Mouse (Mus musculus) embryonic stem cell, embryonic (primary cell): ENCODE results near the gene Cep89.

Experiments
- CTCF ChIA-PET, 4 experiments: fragments of 300-600 bp in 2 of 4; fragments of 350-600 bp in 2 of 4; sonication (Branson Sonifier 250); formaldehyde crosslinking; loops; one replicate each; lab custom pipeline; 2022; ENCODE audit warnings: inconsistent platforms in 2 of 4; lab: Charles Lee
- POLR2A ChIA-PET, 4 experiments: fragments of 300-600 bp in 2 of 4; fragments of 350-600 bp in 2 of 4; sonication (Branson Sonifier 250); formaldehyde crosslinking; loops; one replicate each; lab custom pipeline; 2022; ENCODE audit warnings: antibody characterized with exemption in 4 of 4, inconsistent platforms in 1 of 4; lab: Charles Lee

Cep89 gene

DNA sequence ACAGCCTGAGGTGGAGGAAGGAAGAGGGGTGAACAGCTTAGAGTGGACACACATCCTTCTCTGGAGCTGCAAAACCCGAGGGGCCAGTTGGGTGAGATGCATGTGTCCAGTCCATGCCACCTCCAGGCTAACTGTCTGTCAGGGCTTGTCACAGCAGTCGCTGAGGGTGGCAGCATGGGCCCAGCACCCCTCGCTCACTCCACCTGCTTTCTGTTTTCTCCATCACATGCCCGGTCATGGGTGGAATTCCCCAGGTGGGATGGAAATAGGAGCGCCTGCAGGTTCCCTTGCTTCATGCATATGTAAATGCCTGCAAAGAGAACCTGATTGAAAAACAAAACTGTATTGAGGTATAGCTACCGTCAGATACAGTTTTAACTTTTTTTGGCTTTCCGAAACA lies 22.6 kb upstream of the Cep89 start:
- CTCF ChIA-PET = interaction anchor here in 3 of 4 experiments (0.5 to 2.3 kb wide), 5 partner anchors 9 to 208 kb away, joined by 3 to 16 read pairs (median 8); no protein-coding TSS in a partner anchor
- POLR2A ChIA-PET = interaction anchor here in 3 of 4 experiments (0.7 to 3.8 kb wide), 31 partner anchors 8 to 662 kb away, joined by 3 to 62 read pairs (median 8); partner anchors contain the start of genes Rhpn2 (in 3 of the 3), Cep89 (in 2 of the 3), Faap24 (in 2 of the 3) and Gpatch1 (in 2 of the 3)

DNA sequence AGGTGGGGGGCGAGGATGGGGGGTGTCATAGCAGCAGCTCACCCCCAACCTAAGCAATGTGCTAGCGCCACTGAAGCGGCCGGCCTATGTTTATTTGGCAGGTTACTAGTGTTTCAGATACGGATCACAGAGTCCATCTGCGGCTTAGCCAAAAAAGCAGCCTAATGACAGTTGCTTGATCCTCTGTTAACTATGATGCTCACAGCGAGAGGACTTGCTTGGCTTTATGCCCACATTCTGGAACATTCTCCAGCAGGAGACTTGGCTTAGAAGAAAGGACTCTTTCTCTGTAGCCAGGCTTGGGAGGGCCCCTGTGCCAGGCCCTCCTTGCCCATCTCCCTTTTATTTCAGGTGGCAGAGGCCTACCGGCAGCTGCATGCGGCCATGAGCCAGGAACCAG lies 20.2 kb upstream of the Cep89 start:
- CTCF ChIA-PET = interaction anchor here in 3 of 4 experiments (0.6 to 1.1 kb wide), 3 partner anchors 8 to 111 kb away, joined by 3 to 4 read pairs (median 3); partner anchors contain the start of gene Rhpn2 (in 1 of the 3)
- POLR2A ChIA-PET = interaction anchor here in 2 of 4 experiments (0.6 to 1.3 kb wide), 8 partner anchors 14 to 209 kb away, joined by 3 to 5 read pairs (median 3); partner anchors contain the start of genes Rhpn2 (in 2 of the 2) and Rgs9bp (in 1 of the 2)

- ChIA-PET POLR2A (interaction anchor here in 3 of 4 experiments (0.7 to 10.1 kb wide), 14 partner anchors 9 to 48 kb away, joined by 3 to 65 read pairs (median 6); partner anchors contain the start of genes Cep89 (in 2 of the 3), Faap24 (in 2 of the 3) and Rhpn2 (in 2 of the 3)), CTCF (interaction anchor here in 1 of 4 experiments (0.6 to 1.4 kb wide), 3 partner anchors 14 to 174 kb away, joined by 3 to 5 read pairs (median 3); no protein-coding TSS in a partner anchor)
Observed at GRCm38 (mm10) chr7:35379492-35380119, 17.2 kb upstream of the Cep89 start.

DNA sequence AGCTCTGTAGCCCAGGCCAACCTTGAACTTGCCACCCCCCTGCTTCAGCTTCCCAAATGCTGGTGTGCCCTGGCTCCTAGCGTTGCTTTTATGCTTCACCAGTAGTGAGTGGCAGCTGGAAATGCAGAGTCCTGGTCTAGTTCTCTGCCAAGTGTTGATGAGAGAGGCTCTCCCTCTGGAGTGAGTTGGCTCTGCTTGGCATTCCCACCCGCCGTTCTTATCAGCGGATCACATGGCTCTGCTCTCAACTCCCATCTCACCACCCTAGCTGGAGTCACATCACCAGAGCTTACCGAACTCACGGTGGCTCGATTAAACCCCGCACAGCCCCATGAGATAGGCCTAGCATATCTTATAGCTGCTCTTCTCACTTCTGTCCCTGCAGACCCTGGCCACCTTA lies 16.5 kb upstream of the Cep89 start:
- ChIA-PET CTCF (interaction anchor here in 1 of 4 experiments (0.6 to 1.4 kb wide), 3 partner anchors 13 to 174 kb away, joined by 3 to 5 read pairs (median 3); no protein-coding TSS in a partner anchor), POLR2A (interaction anchor here in 2 of 4 experiments (0.8 to 10.1 kb wide), 13 partner anchors 8 to 49 kb away, joined by 3 to 65 read pairs (median 7); partner anchors contain the start of genes Cep89 (in 2 of the 2), Faap24 (in 2 of the 2) and Rhpn2 (in 2 of the 2))

DNA sequence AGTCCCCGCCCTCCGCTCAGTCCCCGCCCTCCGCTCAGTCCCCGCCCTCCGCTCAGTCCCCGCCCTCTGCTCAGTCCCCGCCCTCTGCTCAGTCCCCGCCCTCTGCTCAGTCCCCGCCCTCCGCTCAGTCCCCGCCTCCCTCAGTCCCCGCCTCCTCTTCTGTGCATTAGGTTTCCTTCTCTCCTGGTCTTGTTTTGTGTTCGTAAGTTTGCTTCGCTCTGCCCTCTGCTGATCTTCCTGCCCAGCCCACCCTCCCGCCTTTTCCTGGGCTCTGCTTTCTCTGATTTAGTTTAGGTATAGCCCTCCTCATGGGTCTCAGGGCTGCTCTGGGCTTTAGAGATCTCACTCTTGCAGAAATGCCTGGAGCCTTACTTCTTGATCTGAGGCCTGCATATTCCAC lies 15.0 kb upstream of the Cep89 start:
- CTCF ChIA-PET = interaction anchor here in 2 of 4 experiments (0.6 to 2.4 kb wide), 3 partner anchors 8 to 408 kb away, joined by 4 to 8 read pairs (median 4); partner anchors contain the start of gene Rhpn2 (in 1 of the 2)
- POLR2A ChIA-PET = interaction anchor here in 3 of 4 experiments (0.8 to 10.1 kb wide), 13 partner anchors 8 to 112 kb away, joined by 3 to 65 read pairs (median 5); partner anchors contain the start of genes Cep89 (in 2 of the 3), Faap24 (in 2 of the 3), Rhpn2 (in 2 of the 3) and Gpatch1 (in 1 of the 3)

DNA sequence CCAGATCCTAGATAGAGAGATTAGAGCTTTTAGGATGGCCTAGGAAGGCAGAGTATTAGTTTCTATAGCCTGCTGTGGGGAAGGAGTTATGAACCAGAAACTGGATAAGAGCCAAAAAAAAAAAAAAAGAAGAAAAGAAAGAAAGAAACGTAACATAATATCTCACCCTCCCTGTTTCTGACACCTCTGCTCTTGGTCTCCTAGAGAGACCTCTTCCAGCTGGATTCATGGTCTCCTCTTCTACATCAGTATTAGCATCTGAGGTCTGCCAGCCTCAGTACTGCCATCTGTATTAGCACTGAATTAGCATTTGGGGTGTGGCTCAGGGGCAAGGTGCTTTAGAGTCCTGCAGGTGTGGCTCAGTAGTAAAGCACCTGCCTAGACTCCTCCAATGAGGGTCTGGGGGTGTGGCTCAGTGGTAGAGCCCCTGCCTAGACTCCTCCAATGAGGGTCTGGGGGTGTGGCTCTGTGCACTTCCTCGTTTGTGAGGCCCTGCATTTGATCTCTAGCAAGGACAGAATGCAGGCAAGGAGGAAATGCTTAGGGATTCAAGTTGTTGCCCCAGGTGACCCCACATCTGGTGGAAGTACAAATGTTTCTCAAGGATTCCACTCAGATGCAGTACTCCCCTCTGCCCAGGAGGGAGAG lies 14.0 kb upstream of the Cep89 start:
- POLR2A ChIA-PET = interaction anchor here (0.6 to 10.1 kb wide), 24 partner anchors 8 to 624 kb away, joined by 3 to 65 read pairs (median 4); partner anchors contain the start of genes Cep89 (in 3 of the 4), Faap24 (in 3 of the 4), Rhpn2 (in 3 of the 4) and Gpatch1 (in 2 of the 4)
- CTCF ChIA-PET = interaction anchor here in 3 of 4 experiments (0.6 to 2.4 kb wide), 4 partner anchors 9 to 201 kb away, joined by 3 to 8 read pairs (median 4); partner anchors contain the start of gene Rhpn2 (in 1 of the 3)

DNA sequence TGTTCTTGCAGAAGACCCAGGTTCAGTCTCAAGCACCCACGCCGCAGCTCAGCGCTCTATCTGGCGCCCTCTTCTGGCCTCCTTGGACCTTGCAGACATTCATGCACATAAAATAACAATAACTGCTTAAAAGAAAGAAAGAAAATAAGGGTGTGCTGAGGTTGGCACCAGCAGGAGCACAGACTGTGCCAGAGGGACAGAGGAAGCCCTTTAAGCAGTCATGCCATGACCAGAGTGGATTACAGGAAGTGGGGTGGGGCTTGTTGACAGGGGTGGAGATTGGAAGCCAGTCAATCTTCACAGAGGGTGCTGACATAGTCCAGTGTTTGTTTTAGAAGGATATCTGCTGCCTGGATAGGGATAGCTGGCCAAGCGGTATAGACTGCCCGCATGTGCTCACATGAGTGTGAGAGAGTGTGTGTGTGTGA lies 10.3 kb upstream of the Cep89 start:
- CTCF ChIA-PET = interaction anchor here (0.6 to 3.5 kb wide), 37 partner anchors 8 to 251 kb away, joined by 3 to 22 read pairs (median 4); partner anchors contain the start of genes Rhpn2 (in 4 of the 4), Cep89 (in 3 of the 4), Faap24 (in 3 of the 4) and Ankrd27 (in 1 of the 4)
- POLR2A ChIA-PET = interaction anchor here in 3 of 4 experiments (0.6 to 10.1 kb wide), 19 partner anchors 9 to 273 kb away, joined by 3 to 65 read pairs (median 4); partner anchors contain the start of genes Cep89 (in 3 of the 3), Faap24 (in 3 of the 3) and Rhpn2 (in 2 of the 3)

GRCm38 (mm10) chr7:35388694-35389093 lies 8.1 kb upstream of the Cep89 start:
- ChIA-PET CTCF (interaction anchor here in 2 of 4 experiments (0.5 to 3.0 kb wide), 4 partner anchors 8 to 122 kb away, joined by 4 to 16 read pairs (median 4); partner anchors contain the start of genes Cep89 (in 1 of the 2) and Faap24 (in 1 of the 2)), POLR2A (interaction anchor here in 3 of 4 experiments (0.7 to 5.3 kb wide), 9 partner anchors 8 to 112 kb away, joined by 3 to 33 read pairs (median 3); partner anchors contain the start of genes Rhpn2 (in 2 of the 3), Cep89 (in 1 of the 3) and Faap24 (in 1 of the 3))

GRCm38 (mm10) chr7:35392935-35393334 lies 3.9 kb upstream of the Cep89 start:
- CTCF ChIA-PET = interaction anchor here in 3 of 4 experiments (0.6 to 1.5 kb wide), 12 partner anchors 59 to 630 kb away, joined by 3 to 6 read pairs (median 3); partner anchors contain the start of gene Rhpn2 (in 1 of the 3)

DNA sequence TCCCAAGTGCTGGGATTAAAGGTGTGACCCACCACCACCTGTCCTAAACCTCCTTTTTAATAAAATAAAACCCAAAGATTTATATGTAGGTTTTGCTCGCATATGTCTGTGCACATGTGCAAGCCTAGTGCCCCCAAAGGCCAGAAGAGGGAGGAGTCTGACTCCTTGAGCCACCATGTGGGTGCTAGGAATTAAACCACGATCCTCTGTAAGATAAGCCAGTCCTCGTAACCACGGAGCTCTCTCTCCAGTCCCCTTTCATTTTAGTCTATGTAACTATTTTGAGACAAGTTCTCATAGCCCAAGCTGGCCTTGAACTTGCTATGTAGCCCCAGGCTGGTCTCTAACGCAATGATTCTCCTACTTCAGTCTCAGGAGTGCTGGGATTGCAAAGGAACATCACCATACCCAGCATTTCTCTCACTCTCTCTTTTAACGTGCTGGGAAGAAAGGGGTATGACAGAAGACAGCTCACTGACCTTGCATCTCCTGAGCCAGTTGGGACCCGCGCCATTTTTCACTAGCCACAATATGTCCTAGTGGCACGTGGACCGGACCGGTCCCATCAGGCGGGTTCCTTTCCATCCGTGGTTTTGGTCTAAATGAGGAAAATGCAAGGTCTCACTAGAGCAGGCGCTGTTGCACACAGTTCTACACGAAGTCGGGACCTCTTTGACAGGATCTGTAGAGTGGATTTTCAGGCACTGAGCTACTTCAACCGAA lies 940 bp upstream of the Cep89 start:
- ChIA-PET CTCF (interaction anchor here in 3 of 4 experiments (0.6 to 3.0 kb wide), 18 partner anchors 8 to 225 kb away, joined by 3 to 22 read pairs (median 4); partner anchors contain the start of gene Rhpn2 (in 1 of the 3)), POLR2A (interaction anchor here (0.6 to 5.3 kb wide), 51 partner anchors 10 to 408 kb away, joined by 3 to 65 read pairs (median 4); partner anchors contain the start of genes Rhpn2 (in 2 of the 4), Ankrd27 (in 1 of the 4), Gpatch1 (in 1 of the 4) and Rgs9bp (in 1 of the 4))

More at GRCm38 (mm10) chr7:35392935-35393334, 3.9 kb upstream of the Cep89 start:
- POLR2A ChIA-PET = interaction anchor here in 2 of 4 experiments (0.6 to 5.3 kb wide), 10 partner anchors 9 to 157 kb away, joined by 3 to 65 read pairs (median 4); partner anchors contain the start of gene Rhpn2 (in 2 of the 2)

DNA sequence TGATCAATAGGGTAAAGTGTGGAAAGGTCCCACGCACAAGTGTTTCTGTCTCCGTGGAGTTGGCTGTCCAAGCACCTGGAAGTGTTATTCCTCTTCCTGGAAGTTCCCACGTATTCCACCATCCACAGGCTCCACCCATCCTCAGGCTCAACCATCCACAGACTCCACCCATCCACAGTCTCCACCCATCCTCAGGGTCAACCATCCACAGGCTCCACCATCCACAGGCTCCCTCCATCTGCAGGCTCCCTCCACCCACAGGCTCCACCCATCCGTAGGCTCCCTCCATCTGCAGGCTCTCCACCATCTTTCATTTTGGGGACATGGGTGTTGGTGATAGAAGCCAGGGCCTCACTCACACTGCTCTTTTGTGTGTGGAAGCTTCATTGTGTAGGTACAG lies 4.3 kb downstream of the Cep89 start:
- ChIA-PET POLR2A (interaction anchor here in 2 of 4 experiments (0.7 to 1.2 kb wide), 2 partner anchors 44 to 81 kb away, joined by 3 read pairs; no protein-coding TSS in a partner anchor), CTCF (no interaction called here)

GRCm38 (mm10) chr7:35415226-35415625 lies 18.4 kb downstream of the Cep89 start:
- POLR2A ChIA-PET = interaction anchor here in 3 of 4 experiments (0.6 to 2.8 kb wide), 9 partner anchors 10 to 49 kb away, joined by 3 to 11 read pairs (median 6); partner anchors contain the start of genes Cep89 (in 2 of the 3) and Faap24 (in 2 of the 3)

GRCm38 (mm10) chr7:35415801-35416653 lies 19.2 kb downstream of the Cep89 start:
- ChIA-PET POLR2A (interaction anchor here in 3 of 4 experiments (0.6 to 2.8 kb wide), 18 partner anchors 8 to 976 kb away, joined by 3 to 11 read pairs (median 3); partner anchors contain the start of genes Cep89 (in 2 of the 3) and Faap24 (in 2 of the 3)), CTCF (interaction anchor here in 3 of 4 experiments (0.6 to 1.6 kb wide), 6 partner anchors 19 to 740 kb away, joined by 3 to 5 read pairs (median 4); partner anchors contain the start of genes Cep89 (in 1 of the 3) and Faap24 (in 1 of the 3))

More at GRCm38 (mm10) chr7:35415226-35415625, 18.4 kb downstream of the Cep89 start:
- CTCF ChIA-PET = interaction anchor here in 2 of 4 experiments (0.6 kb wide), 2 partner anchors 18 to 156 kb away, joined by 3 read pairs; no protein-coding TSS in a partner anchor

- ChIA-PET CTCF (interaction anchor here in 3 of 4 experiments (0.6 to 1.6 kb wide), 6 partner anchors 20 to 741 kb away, joined by 3 to 5 read pairs (median 4); partner anchors contain the start of genes Cep89 (in 1 of the 3) and Faap24 (in 1 of the 3)), POLR2A (interaction anchor here in 2 of 4 experiments (0.6 to 2.8 kb wide), 14 partner anchors 8 to 977 kb away, joined by 3 to 11 read pairs (median 4); partner anchors contain the start of genes Cep89 (in 1 of the 2) and Faap24 (in 1 of the 2))
Observed at GRCm38 (mm10) chr7:35416654-35416948, 19.8 kb downstream of the Cep89 start.
